Mouse (Mus musculus): ENCODE measurements around the gene Rgl1.

GRCm38 (mm10) chr1:152640195-152640981, 125.8 kb downstream of the Rgl1 start:
- TF ChIP-seq EP300 (IDR thresholded peaks at IDR 0.05) (no peak), CTCF (IDR thresholded peaks at IDR 0.05) (no peak)
